Mouse (Mus musculus) layer of hippocampus, postnatal 25 days (tissue): ENCODE measurements around the gene 0610012G03Rik. TPM values are rescaled to one million over a fixed set of nuclear protein-coding genes. Genes with fewer than 3 reads are reported as not detected.
"Not testable (repeated sequence)": the region's sequence is repeated elsewhere in the genome, so short reads cannot be mapped to it uniquely, and the experiment has no call there.

ENCODE experiments used
- DNase-seq, 2 experiments: peaks; one replicate each; pipeline ENCODE4 v3.0.0; 2022; ENCODE audit warnings: mixed read lengths in 2 of 2, low spot score in 1 of 2; ENCODE audit errors: extremely low spot score in 1 of 2
- total RNA-seq, 2 experiments: library from RNA; stranded (reverse); gene quantifications; 2 replicates each; pipeline ENCODE4 v1.2.3; 2021

The 0610012G03Rik gene
- 10 to 100 TPM; 42.2 to 49.5 TPM for total RNA-seq

DNA sequence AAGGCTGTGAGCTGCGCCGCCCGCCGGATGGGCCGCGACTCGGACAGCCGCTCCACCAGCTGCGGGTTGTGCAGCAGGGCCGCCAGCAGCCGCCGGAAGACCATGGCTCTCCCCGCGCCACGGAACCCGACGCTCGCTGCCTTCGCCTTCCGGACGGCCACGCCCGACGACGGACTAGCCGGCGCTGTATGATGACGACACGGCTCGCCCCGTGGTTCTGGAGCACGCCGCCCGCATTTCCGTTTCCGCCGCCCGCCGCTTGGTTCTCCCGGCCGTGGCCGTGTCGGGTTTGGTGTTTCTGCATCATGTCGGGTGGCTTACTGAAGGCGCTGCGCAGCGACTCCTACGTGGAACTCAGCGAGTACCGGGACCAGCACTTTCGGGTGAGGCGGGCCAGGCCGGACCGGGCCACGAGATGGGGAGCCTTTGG, at the start of gene 0610012G03Rik, which contains the start of gene Ncbp2:
Gene 0610012G03Rik, minus strand, starts transcription at position 150 of the 430 bp plus-strand sequence.
Gene Ncbp2, plus strand, starts transcription at position 169 of the 430 bp plus-strand sequence.
- DNase-seq = peak; percentile 96 to 97

DNA sequence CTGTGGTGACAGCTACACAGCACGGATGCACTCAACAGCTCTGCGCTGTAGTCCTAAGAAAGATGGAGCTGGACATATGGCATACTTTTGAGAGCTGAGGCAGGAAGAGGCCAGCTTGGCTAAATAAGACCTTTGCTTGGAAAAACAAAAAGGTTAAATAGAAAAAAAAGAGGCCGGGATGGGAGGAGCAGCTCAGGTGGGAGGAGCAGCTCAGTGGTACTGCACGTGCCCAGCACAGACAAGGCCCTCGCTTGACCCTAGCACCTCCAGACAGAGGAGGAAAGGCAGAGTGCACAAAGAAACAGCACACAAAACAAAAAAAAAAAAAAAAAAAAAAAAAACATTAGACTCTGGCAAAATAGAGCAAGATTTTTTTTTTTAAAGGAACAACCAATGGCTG, 48.1 kb upstream of the 0610012G03Rik start:
- no peak for DNase-seq

DNA sequence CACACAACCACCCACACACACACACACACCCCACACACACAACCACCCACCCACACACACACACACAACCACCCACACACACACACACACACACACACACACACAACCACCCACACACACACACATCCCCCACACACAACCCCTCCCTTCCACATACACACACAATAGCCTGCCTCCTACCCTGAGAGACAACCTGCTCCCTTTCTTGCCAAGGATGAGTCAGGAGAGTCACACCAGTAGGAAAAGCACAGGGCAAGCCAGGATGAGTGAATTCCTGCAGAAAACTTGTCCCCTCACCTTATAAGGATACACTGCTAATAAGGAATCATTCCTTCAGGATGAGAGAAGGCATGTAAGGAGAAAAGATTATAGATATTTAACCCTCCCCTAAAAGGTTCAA, 45.7 kb upstream of the 0610012G03Rik start:
- DNase-seq = no peak

DNA sequence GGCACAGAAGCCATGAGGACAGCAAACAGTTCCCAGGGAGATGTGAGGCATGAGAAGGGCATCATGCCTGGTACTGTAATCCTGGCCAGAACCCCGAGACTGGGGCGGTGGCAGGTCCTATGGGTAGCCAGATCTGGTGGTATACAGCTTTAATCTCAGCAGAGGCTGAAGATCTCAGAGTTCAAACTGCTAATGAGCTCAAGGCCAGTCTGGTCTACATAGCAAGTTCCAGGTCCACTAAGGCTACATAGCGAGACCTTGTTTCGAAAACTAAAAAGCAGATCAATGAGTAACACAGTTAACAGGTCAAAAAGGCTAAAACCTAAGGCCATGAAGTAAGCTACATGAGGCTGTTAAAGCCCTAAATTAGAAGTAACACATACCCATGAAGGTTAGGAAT, 44.9 kb upstream of the 0610012G03Rik start:
- no peak for DNase-seq

DNA sequence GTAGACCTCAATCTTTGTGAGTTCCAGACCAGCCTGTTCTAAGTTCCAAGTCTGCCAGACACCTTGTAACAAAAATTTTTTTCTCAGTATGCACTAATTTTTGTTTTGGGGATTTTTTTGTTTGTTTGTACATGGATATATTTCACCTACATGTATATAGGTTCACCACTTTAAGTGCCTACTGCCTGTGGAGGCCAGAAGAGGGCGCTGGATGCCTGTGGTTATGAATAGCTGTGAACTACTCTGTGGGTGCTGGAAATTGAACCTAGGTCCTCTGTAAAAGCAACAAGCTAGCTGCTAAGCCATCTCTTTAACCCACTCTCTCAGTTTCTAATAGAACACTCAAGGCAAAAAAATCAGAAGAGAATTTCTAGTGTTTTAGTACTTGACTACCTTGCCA, 43.7 kb upstream of the 0610012G03Rik start:
- no peak for DNase-seq

DNA sequence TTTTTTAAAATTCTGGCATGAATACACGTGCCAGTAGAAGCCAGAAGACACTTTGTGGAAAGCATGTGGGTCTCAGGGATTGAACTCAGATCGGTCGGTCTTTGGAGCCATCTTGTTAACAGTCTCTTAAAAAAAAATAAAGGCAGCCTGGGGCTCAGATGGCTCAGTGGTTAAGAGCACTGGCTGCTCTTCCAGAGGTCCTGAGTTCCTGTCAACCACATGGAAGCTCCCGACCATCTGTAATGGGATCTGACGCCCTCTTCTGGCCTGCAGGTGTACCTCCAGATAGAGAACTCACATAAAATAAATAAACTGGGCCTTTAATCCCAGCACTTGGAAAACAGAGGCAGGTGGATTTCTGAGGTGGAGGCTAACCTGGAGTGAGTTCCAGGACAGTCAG, 32.7 kb upstream of the 0610012G03Rik start:
- no peak for DNase-seq

DNA sequence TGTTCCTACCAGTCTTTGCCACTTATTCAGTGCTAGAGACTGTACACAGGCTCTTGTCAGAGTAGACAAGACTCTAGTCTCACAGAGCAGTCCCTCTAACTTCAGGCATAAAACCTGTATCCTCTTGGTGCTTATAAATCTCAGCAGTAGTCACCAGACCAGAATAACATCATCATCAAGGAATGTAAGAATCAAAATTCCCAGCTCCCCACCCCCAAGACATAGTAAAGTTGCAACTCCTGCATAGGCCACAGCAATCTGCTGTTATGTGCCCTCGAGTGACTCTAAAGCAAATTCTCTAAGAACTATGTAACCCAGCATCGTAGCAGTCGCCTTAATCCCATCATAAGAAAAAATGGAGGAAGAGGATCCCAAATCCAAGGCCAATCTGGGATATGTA, 31.2 kb upstream of the 0610012G03Rik start:
- no peak for DNase-seq

DNA sequence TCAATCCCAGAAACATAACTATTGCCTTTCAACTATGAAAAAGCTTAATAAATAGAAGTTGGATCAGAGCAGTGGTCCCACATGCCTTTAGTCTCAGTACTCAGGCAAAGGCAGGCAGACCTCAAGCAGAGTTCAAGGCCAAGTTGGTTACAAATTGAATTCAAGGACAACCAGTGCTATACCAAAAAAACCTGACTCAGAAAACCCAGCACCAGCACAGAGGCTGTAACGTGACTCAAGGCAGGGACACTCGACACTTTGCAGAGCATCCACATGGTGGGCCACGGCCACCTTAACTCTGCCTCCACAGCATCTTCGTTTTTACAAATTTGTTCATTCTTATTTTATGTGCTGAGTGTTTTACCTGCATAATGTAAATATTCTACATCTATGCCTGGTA, 27.0 kb upstream of the 0610012G03Rik start:
- DNase-seq = no peak

DNA sequence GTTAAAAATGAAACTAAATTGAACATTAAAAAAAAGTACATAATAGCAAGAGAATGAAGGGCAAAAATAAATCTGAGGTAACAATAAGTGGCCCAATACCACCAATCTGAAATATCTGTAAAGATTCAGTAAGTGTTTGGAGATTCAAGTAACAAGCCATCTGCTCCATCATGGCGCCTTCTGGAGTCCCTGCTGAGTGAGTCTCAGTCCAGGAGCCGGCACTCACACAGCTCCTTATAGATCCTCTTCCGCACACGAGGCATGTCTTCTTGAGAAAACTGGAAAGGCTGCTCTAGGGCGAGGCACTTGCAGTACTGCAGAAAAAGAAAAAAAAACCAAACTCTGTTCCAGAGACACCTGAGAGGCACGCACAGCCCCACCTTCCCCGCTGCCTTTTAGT, 14.9 kb upstream of the 0610012G03Rik start:
- no peak for DNase-seq

DNA sequence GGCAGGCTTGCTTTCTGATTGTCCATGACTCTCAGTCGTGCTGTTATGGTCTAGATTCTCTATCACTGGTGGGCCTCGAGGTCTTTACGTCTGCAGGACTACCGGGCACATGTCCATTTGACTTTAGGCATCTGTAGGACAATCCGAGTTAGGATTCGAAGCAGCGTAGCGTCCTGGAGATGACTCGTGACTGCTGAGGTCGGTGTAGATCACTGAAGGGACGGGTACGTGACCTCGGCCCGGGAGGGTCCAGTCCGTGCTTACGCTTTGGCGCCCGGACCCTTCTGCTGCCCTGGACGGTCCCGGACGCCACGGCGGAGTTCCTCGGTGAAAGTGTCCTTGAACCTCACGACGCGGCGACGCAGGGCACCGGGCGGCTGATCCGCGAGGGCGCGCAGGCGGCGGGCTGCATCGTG, 385 bp downstream of the 0610012G03Rik start:
- no peak for DNase-seq

DNA sequence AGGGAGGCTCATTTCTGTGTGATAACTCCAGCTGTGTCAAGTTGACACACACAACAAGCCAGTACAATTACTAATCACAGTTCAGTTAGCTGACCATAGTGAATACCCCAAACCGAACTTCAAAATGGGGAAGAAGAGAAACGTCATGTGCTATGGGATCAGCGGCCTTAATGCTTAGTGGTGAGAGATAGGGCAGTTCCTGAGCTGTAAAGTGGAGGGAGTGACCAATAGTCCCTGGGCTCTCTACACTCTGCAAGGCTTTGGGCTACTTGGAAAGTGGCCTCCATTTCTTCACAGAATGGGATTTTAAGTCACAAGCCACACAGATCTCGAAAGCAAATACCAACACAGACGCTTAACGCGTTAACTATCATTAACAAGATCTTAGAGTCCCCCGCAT, 961 bp downstream of the 0610012G03Rik start:
- DNase-seq = no peak

DNA sequence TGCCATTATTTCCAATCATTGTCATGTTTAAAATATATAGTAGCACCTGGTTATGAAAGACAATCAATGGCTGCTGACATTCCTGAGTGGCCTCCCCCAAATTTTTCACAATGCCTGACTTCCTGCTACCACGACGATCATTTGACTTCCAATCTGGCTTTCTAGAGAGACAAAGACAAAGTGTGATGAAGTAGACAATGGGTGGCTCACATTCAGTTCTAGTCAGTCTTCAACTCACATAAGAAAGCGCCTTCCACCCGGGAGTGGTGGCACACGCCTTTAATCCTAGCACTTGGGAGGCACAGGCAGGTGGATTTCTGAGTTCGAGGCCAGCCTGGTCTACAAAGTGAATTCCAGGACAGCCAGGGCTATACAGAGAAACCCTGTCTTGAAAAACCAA, 2.3 kb downstream of the 0610012G03Rik start:
- not testable (repeated sequence) for DNase-seq

DNA sequence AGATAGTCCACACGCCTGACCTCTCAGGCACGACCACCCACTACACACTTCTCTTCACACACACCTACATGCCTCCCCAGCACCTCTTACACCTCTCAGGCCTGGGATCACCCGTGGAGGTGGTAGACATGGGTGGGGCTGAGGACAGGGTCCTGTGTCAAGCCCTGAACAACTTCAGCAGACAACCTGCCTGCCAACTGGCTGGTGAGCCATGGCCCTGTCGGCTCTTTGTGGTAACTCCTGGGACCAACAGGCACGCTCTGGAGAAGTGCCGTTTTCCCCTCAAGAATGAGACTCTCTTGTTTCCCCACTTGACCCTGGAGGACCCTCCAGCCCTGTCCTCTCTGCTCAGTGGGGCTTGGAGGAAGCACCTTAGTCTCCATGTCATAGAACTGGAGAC, 2.9 kb downstream of the 0610012G03Rik start:
- no peak for DNase-seq

DNA sequence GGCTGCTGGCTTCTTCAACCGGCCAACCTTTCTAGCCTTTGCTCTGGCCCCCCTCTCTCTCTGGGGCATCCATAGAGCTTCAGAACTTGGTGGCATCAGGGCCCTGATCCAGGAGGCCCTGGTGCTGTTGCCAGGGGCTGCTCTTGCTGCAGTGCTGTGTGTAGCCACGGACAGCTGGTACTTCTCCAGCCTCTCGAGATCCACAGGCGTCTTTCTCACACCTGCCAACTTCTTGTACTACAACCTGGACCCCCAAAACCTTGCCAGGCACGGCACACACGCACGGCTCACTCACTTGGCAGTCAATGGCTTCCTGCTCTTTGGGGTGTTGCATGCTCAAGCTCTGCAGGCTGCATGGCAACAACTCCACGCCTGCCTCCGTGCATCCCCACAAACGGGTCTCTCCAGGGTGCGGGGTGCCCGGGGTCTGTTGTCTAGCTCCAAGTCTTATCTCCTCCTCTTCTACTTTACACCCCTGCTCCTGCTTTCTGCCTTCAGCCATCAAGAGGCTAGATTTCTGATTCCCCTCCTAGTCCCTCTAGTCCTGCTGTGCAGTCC, 3.5 kb downstream of the 0610012G03Rik start:
- no peak for DNase-seq

DNA sequence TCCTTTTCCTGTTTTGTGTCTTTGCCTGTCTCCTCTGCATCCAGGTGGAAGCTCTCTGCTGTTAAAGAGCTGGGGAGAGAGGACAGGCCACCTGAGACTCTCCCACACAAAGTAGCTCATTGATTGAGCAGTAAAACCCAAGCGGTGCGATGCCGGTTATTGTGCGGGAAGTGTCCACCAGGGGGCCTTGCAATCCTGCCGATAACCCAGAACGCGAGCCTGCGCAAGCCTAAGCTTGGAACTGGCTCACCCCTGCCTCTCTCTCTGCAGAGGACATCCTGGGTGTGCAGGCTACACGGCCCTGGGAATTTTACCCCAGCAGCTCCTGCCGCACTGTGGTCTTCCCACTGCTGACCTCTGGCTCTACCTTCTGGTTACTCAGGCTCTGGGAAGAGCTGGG, 4.3 kb downstream of the 0610012G03Rik start:
- peak; percentile 67 to 85 for DNase-seq

DNA sequence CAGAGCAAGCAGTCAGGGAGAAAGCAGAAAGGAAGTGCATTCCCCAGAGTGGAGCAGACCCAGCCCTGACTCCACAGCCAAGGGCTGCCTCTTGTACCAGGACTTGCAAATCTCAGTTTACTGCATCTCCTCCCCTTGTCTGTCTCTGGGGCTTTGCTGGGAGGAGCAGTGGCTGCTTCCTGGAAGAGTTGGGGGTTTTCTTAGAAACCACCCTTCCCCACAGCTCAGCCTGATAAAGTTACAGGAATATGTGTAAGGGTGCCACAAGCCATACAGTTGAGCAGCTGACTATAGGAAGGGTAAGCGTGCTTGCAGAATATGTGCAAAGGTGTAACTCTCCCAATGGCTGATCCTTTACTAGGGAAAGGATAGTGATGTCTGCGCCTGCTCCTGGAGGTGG, 7.7 kb downstream of the 0610012G03Rik start:
- no peak for DNase-seq

DNA sequence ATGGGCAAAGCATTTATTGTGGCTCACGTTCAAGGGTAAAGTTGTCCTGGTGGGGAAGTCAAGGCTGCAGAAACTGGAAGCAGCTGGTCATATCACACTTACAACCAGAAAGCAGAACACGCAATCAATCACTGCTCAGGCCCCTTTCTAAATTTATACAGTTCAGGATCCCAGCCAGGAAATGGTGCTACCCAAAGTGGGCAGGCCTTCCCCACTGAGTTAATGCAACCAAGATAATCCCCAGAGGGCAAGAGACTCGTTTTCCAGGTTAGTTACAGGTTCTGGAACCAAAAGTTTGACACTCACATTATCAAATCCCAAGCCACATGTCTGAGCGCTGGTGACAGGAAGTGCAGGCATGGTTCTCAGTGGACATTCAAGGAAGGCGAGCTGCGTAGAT, 9.4 kb downstream of the 0610012G03Rik start:
- DNase-seq = no peak

DNA sequence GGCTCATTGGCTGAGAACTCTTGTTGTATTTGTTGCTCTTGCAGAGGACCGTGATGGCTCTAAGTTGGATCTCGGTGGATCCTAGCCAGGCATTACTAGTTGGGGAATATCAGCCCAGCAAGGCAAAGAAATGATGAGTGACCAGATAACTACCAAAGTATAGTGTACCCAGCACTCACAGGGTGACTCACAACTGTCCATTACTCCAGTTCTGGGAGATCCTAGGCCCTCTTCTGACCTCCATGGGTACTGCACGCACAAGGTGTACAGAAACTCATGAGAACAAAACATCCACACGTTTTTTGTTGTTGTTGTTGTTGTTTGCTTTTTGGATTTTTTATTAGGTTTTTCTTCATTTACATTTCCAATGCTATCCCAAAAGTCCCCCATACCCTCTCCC, 11.7 kb downstream of the 0610012G03Rik start:
- DNase-seq = no peak

DNA sequence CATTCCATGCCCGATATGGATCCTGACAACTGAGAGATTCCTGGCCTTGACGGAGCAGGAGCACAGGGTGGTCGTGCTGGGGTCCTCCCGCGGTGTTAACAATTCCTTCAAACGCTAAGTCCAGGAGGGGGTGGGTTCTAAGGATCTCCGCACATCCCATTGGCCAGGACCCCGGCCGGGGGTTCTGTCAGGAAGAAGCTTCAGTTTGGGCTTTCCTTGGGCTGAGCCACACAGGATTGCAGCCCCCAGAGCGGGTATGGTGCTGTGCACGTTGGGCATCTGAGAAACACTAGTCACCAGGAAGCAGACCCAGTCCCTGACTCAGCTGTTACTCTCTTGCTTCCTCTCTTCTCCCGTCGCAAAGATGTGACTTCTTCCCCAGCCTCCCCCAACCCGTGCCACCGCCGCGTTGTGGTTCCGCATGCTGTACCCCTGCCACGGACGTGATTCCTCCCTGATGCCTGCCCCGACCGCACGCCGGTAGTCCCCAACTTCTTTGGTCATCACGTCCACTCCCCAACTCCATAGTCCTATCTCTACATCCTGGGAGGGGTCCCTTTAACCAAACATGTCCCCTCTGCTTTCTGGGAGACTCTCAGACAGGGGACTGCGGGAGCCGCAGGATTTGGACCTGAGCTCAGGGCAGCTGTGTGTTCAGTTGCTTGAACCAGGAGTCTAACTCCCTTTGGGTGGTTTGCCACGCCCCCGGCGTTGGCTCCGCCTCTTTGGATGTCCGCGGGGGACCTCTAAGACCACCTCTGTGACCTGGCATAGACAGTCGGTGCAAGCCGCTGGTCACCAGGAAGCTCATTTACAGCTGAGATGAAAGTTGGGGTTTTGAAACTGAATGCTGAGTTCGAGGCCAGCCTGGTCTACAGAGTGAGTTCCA, 13.0 kb downstream of the 0610012G03Rik start:
- no peak for DNase-seq

DNA sequence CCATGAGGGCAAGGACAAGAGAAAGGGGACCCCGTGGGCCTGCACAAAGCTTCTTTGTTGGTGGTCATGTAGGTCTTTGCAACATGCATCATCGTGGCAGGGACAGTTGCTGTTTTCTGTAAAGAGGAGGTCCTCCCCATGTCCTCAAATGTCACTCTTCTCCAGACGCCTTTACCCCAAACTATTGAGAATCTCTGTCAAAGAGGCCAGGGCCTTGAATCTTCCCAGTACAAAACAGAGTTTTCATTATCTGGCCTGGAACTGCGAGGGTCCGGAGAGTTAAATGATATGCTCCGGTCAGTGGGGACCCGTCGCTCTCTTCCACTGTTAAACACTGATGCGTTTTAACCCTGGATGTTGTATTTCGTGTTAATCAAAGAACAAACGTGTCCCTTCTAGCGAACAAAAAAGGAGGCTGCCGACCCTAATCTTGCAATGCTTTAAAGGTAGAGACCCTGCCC, 13.7 kb downstream of the 0610012G03Rik start:
- no peak for DNase-seq

DNA sequence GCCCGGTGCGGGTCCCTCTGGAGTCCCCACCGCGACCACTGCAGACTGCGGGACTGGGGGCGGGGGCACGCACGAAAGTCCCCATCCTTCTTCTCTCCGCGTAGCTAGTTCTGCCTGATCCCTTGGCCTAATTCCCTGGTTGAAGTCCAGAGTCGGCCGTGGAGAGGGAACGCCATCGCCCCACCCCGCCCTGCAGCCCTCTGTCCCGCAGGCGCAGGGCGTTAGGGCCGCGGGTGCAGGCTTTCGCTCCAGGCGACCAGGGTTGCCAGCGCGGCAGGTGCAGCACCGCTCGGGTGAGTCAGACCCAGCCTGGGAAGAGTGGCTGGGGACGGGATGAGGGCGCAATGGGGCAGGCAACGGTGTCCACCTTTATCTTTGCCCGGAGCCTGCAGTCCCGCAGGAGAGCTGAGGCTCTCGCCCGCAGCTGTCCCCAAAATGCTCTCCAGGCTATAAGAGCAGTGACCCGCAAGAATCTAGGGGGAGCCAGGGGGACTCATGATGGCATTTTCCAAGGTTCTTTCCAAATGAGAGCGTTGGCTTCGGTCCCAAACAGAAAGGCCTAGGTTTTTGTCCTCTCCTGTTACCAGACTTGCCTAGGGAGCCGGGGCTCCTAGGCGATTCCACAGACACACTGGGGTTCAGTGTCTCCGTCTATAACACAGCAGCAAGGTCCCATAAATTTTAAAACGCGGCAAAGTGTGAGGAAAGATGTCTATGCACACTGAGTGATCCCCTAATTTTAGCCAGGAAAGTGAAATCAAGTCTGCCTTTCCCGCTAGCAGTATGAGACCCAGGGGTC, 14.3 kb downstream of the 0610012G03Rik start, which contains the start of gene Pigz:
Gene Pigz, plus strand, starts transcription at position 101 of the 799 bp plus-strand sequence.
- peak in 1 of 2 experiments; percentile 50 for DNase-seq
